Mouse (Mus musculus) left cerebral cortex, adult 18-20 months (tissue): ENCODE measurements around the gene Cib2. TPM values are rescaled to one million over a fixed set of nuclear protein-coding genes. Genes with fewer than 3 reads are reported as not detected.
A peak's percentile ranks its signal among the peaks of the same experiment; 100 is the strongest.
"Not testable (repeated sequence)": the region's sequence is repeated elsewhere in the genome, so short reads cannot be mapped to it uniquely, and the experiment has no call there.

Experiments
- DNase-seq, 2 experiments: peaks; one replicate each; pipeline ENCODE4 v3.0.0; 2021 to 2022; ENCODE audit warnings: low spot score in 2 of 2, mixed read lengths in 1 of 2
- long read RNA-seq, 2 experiments: library from polyadenylated mRNA; stranded (forward); transcript quantifications; one replicate each; pipeline ENCODE4 v2.0.0; 2021
- total RNA-seq, 2 experiments: library from RNA; stranded (reverse); gene quantifications; 2 replicates each; pipeline ENCODE4 v1.2.3; 2021

Cib2 gene
- total RNA-seq, result 10 to 100 TPM; 28.1 to 28.4 TPM
- long read RNA-seq, experiment 1, transcript Cib2-201 (6 exons, 1,433 nt), result major isoform, 22 of 24 reads
- long read RNA-seq, experiment 1, partial matches to known transcripts, result 1 of 24 reads
- long read RNA-seq, experiment 1, other reads (novel, unspliced or antisense), result 1 of 24 reads
- long read RNA-seq, experiment 2, transcript Cib2-201 (6 exons, 1,433 nt), result major isoform, 28 of 35 reads
- long read RNA-seq, experiment 2, partial matches to known transcripts, result 2 of 35 reads
- long read RNA-seq, experiment 2, other reads (novel, unspliced or antisense), result 5 of 35 reads

DNA sequence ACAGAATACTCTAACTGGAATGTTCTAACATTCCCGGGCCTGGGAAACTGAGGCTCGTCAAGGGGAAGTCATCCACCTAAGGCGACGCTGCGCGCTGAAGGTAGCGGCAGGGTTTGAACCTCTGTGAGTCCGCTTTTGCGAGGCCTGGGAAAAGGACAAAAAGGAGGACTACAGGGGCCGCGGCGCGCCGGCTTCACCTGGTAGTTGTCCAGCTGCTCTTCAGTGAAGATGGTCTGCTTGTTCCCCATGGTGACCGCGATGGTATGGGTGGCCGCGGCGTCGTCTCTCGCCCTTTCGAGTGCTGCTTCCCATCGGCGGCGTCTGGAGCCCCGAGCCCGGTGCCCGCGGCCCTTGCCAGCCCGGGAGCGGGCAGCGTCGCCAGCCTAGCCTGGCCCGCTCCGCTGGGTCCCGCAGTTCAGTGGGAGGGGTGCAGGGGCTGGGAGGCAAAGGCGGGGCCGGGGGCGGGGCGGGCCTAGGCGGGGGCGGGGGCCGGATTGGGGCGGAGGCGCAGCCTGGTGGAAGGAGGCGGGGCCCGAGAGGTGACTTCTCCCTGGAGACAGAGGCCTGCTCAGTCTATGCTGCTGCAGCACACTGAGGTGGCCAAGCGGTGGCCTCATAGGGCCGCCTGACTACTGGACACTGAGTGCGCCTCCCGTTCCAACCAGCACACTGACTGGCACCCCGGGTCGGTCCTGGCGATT is at the start of gene Cib2:
Gene Cib2, minus strand, starts transcription at position 448 of the 701 bp plus-strand sequence.
- peak; percentile 72 to 75 for DNase-seq

DNA sequence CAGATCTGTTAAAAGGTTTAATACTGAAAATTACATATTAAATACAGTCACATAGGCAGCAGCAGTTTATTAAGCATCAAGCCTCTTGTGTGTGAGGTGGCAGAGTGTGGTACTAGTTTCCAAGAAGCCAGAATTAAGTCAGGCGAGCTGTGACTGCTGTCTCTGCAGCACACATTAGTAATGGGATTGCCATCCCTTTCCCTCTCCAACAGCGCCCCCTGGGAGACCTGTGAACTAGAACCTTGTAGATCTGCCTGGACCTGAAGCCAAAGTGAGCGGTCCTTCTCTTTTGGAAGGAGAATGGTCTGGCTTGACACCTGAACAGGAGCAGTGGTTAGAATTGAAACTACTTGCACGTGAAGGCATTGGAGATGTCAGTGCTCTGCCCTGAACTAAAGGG is 44.9 kb upstream of the Cib2 start:
- DNase-seq, result peak; percentile 50 to 72

DNA sequence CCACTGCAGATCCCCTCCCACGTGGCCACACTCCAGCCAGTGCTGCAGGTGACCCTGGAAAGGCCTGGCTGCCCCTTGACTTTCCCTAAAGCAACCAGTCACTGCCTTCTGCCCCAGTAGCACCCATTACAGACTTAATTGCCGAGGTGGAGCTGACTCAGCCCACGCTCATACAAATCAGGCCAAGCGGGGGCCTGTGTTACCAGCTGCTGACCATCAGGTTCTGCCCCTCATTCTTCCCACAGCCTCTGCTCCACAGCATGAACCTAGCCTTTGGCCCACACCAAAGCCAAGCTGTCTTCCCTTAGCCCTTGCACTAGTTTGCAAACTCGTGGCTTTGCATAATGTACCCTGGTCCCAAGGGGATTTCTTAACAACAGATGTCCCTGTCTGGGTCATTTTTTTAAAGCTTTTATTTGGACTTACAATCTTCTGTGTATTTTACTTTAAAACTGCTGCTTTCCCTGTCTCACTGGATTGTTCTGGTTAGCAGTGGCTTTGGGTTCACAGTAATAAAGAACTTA is 44.2 kb upstream of the Cib2 start:
- no peak for DNase-seq

DNA sequence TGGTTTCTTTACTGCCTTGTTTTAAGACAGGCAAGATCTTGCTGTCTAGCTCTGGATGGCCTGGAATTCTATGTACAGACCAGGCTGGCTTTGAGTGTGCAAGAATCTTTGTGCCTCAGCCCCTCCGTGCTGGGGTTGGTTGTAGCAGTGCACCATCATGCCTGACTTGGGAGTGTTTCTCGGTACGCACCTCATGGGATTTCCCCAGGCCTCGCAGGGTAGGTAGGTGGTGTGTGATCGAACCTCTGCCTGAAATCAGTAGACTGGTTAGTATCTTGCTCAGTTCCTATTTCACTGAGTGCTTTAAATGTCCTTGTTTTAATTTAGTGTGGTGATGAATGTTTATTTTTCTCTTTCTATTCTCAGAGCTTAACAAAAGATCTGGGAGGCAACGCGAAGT is 42.9 kb upstream of the Cib2 start:
- DNase-seq, result no peak

DNA sequence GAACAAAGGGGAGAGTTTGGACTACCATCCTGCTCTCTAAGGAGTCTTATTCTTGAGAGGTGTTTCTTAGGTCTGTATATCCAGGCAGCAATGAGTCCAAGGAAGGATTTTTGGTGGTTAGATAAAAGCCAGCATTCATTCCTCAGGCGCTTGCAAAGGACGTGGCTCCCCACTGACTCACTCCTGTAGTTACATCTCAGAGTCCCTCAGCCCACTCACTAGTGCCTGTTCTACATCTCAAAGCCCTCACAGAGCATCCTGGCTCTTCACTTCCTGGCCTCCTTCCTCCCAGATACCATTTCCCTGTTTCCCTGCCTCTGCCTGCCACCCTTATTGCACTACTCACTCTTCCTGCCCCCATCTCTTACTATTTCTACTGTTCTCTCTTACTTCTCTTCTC is 42.4 kb upstream of the Cib2 start:
- DNase-seq, result peak; percentile 16 to 18

DNA sequence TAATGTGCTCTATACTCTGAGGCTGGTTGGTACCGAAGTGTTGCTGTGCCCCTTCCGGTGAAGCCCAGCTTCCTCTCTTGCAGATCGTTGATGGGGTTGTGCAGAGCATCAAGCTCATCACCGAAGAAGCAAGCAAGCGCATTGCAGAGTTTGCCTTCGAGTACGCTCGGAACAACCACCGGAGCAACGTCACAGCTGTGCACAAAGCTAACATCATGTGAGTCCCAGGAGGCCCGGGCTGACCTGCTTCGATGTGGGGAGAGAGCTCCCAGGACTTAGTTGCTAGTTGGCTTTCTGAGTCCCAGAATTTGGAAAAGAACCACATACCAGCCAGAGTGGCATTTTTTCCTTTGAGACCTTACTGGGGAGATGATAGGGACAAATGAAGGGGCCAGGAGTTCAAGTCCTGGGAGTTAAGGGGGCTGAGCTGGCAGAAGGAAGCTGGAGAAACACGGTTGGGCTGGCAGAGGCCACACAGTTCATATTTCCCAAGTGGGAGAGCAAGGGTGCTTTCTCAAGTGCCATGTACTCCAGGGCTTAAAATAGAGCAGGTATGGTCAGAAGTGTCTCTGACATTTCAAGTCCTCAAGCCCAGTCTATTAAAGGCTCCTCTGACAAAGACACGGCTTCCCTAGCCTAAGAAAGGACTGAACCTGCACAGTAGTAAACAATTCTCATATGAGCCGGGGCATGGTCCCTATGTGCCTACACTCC is 36.9 kb upstream of the Cib2 start:
- no peak for DNase-seq

DNA sequence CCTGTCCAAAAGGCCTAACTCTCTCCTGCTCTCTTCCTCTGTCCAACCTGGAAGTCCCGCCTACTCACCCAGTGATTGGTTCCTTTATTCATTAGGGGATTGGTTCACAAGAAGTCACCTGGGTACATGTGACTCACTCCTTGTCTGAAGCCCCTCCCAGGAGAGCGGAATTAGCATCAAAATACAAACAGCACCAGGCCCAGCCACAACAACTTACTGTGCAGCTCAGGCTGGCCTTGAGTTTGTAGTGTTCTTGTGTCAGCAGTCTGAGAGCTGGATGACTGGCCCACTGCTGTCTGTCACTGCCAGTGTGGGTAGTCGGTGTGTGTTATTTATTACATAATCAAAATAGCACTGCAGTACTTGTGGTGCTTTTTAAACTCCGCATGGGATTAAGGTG is 33.6 kb upstream of the Cib2 start:
- DNase-seq, result not testable (repeated sequence)

DNA sequence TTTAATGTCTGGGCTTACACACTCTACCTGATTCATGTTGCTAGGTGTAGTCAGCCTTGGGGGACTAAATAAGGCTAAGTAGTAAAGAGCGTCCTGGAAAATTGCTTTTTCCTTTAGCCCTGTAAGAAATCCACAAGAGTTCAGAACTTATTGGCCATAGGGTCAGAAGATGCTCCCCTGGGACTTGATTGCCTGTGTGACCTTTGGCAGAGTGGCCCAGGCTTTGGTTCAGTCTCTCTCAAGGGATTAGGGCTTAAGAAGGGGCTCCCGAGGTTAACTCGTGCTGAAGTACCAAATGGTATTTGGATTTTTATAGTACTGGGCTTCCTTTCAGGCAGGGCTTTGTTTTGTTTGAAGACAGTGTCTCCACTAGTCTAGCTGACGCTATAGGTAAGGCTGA is 27.8 kb upstream of the Cib2 start:
- DNase-seq, result no peak

DNA sequence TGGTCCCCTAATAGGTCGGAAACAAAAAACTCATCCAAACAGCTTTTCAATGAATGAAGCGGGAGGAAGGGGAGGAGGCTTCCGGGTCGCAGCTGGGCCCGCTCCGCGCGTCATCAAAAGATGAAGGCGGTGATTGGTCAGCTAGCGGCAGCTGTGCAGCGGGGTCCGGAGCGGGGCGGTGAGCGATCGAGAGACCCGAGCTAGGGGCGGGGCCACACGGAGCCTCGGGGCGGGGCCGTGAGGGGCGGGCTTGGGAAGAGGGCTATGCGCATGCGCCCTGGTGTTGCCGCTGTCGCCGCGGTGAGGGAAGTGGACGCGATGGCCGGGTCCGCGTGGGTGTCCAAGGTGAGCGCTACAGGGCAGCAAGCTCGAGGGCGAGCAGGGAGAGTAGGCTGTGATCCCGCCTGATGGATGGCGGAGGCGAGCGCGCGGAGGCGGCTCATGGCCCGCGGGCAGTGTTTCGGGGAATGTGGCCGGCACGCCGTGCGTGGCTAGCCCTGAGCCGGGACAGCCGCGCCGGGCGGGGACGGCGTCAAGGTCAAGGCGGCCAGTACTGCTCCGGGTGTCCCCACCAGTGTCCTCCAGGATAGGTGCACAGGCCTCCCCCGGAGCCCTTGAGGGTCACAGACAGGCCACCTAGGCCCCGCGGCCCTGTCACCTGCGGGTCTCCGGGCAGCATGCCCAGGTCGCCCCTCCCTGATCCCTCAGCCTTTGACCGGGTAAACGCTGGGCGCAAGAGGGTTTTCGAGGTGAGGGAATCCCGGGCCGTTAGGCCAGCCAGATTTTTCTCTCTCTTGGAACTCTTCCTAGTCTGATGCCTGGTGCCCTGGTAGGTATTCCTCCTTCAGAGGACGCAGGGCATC is 26.4 kb upstream of the Cib2 start, which contains the start of gene Idh3a:
Gene Idh3a, plus strand, starts transcription at position 136 of the 863 bp plus-strand sequence.
- DNase-seq, result peak; percentile 98 to 99

DNA sequence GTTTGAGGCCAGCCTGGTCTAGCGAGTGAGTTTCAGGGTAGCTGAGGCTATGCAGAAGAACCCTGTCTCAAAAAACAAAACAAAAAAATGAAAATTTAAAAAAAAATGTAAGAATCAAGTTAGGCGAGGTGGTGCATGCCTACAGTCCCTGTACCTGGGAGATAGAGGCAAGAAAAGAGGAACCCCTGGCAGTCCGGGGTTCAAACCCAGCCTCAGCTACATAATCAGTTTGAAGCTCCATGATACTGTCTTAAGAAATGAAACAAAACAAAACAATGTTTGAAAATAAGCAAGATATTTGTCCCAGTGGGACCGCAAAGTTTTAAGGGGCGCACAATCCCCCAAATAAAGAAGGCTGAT is 25.8 kb upstream of the Cib2 start:
- DNase-seq, result no peak

DNA sequence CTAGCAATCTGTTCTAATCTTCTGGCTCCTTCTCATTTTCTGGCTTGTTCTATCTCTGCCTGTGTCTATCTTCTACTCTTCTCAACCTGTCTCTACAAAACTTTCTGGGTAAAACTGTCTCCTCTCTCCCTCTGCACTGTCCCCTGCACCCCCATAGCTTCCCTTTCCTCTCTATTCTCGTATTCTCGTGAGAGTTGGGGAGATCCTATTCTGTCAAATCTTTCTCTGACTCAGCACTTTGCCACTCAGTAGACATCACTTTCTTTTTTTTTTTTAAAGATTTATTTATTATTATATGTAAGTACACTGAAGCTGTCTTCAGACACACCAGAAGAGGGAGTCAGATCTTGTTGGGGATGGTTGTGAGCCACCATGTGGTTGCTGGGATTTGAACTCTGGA is 24.1 kb upstream of the Cib2 start:
- DNase-seq, result not testable (repeated sequence)

DNA sequence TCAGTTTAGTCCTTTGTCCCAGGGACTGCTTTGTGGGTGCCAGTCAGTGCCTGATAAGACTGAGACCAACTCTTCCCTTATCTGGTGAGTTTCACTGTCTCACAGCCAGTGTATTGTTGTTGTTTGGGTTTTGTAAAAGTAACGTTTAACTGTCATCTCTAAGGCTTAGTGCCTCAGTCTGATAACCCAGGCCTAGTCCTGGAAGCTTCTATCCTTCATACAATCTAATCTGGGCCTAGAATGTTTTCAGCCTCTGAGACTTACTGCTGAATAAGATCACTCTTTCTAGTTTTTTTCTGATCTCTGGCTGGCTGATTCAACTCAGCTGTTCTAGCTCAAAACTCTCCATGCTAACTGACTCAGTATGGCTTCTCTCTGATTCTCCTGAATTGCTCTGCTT is 23.7 kb upstream of the Cib2 start:
- DNase-seq, result no peak

DNA sequence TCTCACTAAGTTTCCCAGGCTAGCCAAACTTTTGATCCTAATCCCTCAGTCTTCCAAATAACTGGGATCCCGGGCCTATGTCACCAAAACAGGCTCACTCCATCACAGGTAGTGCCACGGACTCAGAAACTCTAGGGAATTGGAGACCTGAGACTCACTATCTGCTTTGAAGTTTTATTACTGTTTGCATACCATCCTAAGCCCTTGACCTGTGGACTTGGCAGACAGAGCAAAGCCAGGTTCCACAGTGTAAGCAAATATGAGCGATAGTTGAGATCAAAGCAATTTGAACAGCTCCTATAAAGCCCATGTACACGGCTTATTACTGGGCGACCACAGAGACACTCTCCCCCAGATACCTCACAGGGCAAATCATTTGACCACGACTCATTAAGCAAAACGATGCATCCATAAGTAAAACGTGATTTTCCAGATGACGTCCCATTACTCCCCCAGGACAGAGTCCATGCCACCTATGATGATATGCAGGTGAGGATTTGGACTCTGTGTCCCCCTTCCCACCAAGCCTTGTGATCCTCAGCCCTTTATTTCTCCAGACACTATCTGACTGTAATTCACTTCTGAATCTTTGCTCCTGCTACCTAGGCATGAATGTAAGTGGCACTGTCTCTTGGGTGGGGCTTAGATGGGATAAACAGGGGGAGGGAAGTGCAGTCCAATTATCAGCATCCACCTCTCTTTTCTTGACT is 11.3 kb upstream of the Cib2 start:
- no peak for DNase-seq

DNA sequence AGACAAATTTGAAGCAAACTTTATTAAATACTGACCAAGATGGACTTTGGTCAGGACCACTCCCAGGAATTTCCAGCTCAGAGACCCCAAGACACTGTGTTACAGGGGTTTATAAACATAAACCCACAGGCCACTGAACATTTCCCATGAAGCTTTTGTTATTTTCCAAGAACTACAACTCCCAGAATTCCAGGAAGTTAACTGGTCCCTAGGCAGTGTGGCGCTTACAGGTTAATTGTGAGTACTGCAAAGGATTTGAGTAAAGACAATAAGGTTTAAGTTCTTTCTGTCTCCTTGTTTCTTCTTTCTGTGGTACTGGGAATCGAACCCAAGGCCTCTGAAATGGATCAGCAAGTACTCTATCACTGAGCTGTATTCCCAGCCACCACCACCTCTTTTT is 8.7 kb upstream of the Cib2 start:
- DNase-seq, result no peak

DNA sequence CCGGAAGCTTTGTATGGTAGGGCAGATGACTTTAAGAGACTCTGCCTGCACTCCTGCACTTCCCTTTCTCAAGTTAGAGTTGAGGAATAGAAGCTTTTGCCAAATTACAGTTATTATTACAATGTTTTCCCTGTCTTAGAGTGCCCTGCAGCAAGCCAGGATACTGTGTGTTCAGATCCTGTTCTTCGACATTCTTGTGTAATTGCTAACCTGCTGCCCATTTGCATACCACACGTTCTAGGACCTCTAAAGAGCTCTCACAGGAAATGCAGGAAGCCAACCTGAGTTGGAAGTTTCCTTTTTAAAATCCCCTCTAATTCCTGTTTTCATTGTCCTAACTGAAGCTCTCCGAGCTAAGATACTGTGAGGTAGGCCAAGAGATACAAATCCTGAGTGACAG is 6.9 kb upstream of the Cib2 start:
- DNase-seq, result no peak

DNA sequence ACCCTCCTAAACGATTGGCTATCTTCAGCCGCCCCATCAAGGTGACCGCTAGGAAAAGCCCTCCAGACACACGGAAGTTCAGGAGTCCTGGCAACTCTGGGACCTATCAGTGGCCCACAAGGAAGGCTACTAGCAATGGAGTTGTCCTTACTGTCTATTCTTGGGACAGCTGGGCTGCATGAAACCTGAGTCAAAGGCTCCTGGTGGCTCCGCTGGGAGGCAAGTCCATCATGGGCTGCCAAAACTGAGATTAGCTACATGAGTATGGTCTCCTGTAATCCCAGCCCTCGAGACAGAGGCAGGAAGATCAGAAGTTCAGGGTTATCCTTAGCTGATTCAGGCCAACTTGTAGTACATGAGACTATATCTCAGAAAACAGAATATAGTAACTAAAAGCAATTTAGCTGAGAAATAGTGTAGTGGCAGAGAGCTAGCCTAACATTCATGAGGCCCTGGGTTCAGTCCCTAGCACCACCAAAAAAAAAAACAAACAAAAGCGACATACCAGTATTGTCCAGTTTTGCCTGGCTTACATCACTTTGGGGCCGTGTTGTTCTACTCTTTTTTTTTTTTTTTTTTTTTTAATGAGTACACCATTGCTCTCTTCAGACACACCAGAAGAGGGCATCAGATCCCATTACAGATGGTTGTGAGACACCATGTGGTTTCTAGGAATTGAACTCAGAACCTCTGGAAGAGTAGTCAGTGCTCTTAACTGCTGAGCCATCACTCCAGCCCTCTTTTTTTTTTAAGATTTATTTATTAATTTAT is 998 bp upstream of the Cib2 start:
- no peak for DNase-seq

DNA sequence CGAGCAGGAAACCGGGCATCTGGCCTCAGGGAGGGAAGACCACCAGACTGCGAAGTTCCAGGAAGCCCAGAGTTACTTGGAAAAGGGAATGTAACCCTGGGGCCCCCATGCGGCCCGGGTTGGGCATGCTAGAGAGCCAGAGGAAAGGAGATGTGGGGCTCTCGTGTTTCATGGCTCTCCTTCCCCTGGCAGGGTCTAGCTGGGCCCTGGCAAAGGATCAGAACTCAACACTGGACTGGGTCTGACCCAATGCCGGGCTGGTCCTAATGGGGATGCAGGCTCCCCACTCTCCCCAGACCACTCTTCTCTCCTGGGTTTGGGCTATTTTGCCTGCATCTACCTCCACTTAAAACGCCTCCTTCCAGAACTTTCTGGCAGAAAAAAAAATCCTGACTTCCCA is 1.3 kb downstream of the Cib2 start:
- no peak for DNase-seq

DNA sequence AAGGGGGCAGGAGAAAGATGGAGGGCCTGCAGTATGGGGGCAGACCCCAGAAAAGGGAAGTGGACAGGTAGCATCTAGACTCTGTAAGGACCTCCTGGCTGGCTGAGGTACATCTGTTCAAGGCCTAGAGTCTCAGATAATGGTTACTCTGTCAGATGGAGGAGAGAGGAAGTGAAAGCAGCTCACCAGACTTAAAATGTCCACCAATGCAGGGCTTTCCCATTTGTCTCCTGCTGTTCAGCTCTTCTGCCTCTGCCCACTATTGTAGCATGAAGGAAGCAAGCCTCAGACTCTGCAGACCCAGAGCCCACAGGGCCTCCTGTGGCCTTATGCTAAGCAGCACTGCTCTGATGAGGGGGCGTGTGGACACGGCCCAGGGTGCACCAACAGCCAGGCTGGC is 5.0 kb downstream of the Cib2 start:
- DNase-seq, result peak in 1 of 2 experiments; percentile 32

DNA sequence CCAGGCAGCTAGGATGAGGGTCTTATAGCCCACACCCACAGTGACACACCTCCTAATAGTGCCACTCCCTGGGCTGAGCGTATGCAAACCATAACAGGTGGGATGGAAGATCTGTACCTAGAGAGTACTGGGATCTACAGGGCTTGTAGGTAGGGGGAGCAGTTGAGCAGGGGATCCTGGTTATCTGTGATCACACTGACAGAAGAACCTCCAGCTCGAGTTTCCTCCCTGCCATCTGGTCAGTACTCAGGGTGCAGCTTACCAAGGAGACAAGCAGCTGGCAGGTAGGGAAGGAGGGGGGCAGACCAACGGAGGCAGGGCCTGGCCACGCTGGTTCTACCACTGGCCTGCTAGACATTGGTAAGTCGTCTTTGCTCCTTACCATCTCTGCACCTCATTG is 7.6 kb downstream of the Cib2 start:
- peak; percentile 32 to 52 for DNase-seq

DNA sequence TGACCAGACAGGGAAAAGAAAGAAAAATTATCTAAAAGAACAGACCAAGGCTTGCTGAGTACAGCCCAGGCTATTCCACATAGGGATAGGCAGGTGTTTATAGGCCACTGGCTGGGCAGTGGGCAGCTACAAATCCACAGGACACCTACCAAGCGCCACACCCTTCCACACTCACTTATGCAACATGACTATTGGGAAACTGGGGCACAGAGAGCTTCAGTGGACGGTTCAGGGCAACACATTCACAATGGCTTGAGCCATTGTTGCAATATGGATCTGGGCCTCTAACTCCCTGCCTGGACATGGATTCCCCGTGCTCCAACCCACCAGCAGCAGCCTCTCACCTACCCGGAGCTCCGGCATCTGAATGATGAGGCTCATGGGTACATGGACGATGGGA is 10.6 kb downstream of the Cib2 start:
- no peak for DNase-seq
